Mouse (Mus musculus) common myeloid progenitor, adult 5-6 weeks (primary cell): ENCODE results near the gene Pparg. TPM values are rescaled to one million over a fixed set of nuclear protein-coding genes. Genes with fewer than 3 reads are reported as not detected.
A peak's percentile ranks its signal among the peaks of the same experiment; 100 is the strongest.

Experiments
- ATAC-seq: replicated peaks from 2 replicates; pipeline ENCODE4 v1.8.0; 2016; ENCODE audit warnings: low read depth, mild to moderate bottlenecking, moderate TSS enrichment, inconsistent platforms; ENCODE audit not compliant: poor library complexity, severe bottlenecking
- total RNA-seq: library from RNA; stranded (forward); fragments of 200-1000, 187-1606 nt; gene quantifications from 2 replicates; pipeline ENCODE4 v1.2.3, GENCODE M21; 2017

Gene Pparg
- 1.5 TPM in 1 of 2 replicates, not detected in the other for total RNA-seq

GRCm38 (mm10) chr6:115360776-115361605 is at the start of gene Pparg:
Pparg (plus strand) TSS chr6:115360951.
- peak; percentile 69 for ATAC-seq

GRCm38 (mm10) chr6:115312780-115313179 is 48.0 kb upstream of the Pparg start:
- no peak for ATAC-seq

- no peak for ATAC-seq
These were observed 47.5 kb upstream of the Pparg start for GRCm38 (mm10) chr6:115313235-115313738.

GRCm38 (mm10) chr6:115313910-115314309 is 46.8 kb upstream of the Pparg start:
- no peak for ATAC-seq

- peak; percentile 32; the same call in 1 of the 2 replicates for ATAC-seq
These were observed 45.0 kb upstream of the Pparg start for GRCm38 (mm10) chr6:115315770-115316169.

- no peak for ATAC-seq
These were observed 43.9 kb upstream of the Pparg start for GRCm38 (mm10) chr6:115316811-115317221.

GRCm38 (mm10) chr6:115318811-115319210 is 41.9 kb upstream of the Pparg start:
- ATAC-seq = no peak

- no peak for ATAC-seq
These were observed 41.1 kb upstream of the Pparg start for GRCm38 (mm10) chr6:115319686-115320085.

- ATAC-seq = peak; percentile 76
These were observed 39.6 kb upstream of the Pparg start for GRCm38 (mm10) chr6:115320927-115321714.

- no peak for ATAC-seq
These were observed 38.8 kb upstream of the Pparg start for GRCm38 (mm10) chr6:115321883-115322351.

- no peak for ATAC-seq
These were observed 37.8 kb upstream of the Pparg start for GRCm38 (mm10) chr6:115322956-115323355.

GRCm38 (mm10) chr6:115330964-115331363 is 29.8 kb upstream of the Pparg start:
- peak; percentile 65 for ATAC-seq

GRCm38 (mm10) chr6:115333099-115333694 is 27.6 kb upstream of the Pparg start:
- no peak for ATAC-seq

- ATAC-seq = no peak
These were observed 25.2 kb upstream of the Pparg start for GRCm38 (mm10) chr6:115335536-115335935.

- ATAC-seq = no peak
These were observed 20.7 kb upstream of the Pparg start for GRCm38 (mm10) chr6:115340084-115340483.

- ATAC-seq = no peak
These were observed 17.7 kb upstream of the Pparg start for GRCm38 (mm10) chr6:115343096-115343495.

- ATAC-seq = no peak
These were observed 17.2 kb upstream of the Pparg start for GRCm38 (mm10) chr6:115343570-115343969.

- ATAC-seq = no peak
These were observed 16.6 kb upstream of the Pparg start for GRCm38 (mm10) chr6:115344101-115344500.

- no peak for ATAC-seq
These were observed 16.2 kb upstream of the Pparg start for GRCm38 (mm10) chr6:115344513-115344912.

- ATAC-seq = no peak
These were observed 15.7 kb upstream of the Pparg start for GRCm38 (mm10) chr6:115345013-115345412.
